Mouse (Mus musculus) left cerebral cortex, postnatal 25 days (tissue): ENCODE measurements around the gene Nrp2. TPM values are rescaled to one million over a fixed set of nuclear protein-coding genes. Genes with fewer than 3 reads are reported as not detected.

Source experiments
- DNase-seq, 2 experiments: peaks; one replicate each; pipeline ENCODE4 v3.0.0; 2022; ENCODE audit warnings: low spot score in 2 of 2, mixed read lengths in 1 of 2
- intact Hi-C: fragments of 180-260 bp; cut with DNase I; formaldehyde crosslinking; loops from one replicate; pipeline ENCODE4 v1.15.1; 2025
- total RNA-seq, 2 experiments: library from RNA; stranded (reverse); gene quantifications; 2 replicates each; pipeline ENCODE4 v1.2.3; 2021

Gene Nrp2
- total RNA-seq, 2 experiments from 2014 or later, result 26.1 to 36.8 TPM

DNA sequence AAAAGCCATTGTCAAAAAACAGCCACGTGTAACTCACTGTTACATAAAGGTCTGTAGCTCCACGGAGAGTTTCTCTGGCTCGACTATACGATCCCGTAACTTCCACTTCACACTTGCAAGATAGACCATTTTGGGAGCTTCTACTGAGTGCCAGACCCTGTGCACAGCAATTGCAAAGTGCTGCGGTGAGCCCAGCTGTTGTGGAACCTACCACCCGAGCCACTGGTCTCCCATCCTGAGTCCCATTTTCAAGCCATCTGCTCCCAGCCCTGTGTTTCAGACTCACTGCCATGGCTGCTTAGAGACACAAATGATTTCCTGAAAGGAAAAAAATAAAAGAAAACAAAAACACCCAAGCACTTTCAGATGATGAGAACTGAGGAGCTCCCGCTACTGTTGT is 42.8 kb downstream of the Nrp2 start:
- intact Hi-C loops, result no loop called here
- peak in 1 of 2 experiments; percentile 36 for DNase-seq

DNA sequence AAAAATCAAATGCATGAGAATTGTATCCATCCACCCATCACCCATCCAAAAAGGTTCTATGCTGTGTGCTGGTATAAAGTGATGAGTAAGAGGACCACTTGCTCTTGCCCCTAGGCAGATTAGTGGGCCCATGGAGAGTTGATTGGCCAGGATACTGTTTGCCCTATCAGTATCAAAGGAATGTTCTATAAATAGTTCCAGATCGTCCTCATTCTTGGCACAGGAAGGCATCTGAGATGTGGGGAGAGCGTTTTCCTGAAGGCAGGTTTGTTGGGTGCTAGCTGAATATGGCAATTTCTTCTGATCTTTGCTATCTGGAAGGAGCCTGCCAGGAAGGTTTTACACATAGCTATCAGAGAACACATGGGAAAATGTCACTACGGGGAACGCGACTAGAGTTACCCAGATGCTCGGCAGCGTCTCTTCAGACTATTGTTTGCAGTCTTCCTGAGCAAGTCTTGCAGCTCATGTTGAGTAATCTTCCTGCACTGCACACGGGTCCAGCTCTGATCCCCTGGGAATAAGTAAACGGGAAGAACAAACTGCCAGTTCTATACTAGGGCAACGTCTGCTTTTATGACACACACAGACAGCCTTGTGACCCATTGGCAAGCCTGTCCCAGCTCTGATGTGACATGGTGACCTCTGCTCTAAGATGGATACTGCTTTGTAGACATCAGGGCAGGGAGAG is 44.5 kb downstream of the Nrp2 start:
- intact Hi-C loops, result no loop called here
- no peak for DNase-seq

DNA sequence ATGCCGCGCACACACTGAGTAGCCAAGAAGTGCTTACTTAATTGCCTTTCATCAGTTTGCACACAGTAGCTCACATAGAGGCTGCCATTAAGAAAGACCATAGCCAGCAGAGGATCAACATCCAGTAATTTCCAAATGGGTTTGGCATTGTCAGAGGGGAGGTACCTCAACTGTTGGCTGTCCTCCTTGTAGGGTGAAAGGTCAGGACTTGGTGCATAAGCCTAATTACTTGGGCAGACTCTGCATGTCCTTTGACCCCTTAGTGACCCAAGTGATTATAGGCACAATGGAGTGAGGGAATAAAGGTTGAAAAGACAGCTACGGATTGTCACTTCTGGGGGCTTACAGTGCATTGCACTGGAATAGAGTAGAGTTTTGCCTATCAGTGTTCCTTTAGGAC is 45.3 kb downstream of the Nrp2 start:
- DNase-seq, result no peak
- intact Hi-C loops, result no loop called here

DNA sequence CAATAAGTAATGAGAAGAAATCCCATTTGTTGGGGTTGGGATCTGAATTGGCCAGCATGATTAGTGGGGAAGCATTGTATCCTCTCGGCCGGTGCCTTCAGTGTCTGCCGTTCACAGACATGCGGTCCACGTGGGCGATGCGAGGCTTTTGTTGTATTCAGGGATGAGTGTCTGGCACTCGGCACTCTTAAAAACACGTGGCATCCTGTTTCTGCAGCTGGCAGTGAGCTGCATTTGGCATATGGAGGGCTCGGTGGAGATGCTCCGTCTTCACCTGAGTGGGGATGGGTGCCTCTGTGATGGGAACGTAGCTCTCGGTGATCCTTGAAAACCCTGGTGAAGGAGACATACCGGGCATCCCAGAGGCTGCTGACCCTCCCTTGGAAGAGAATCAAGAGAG is 46.6 kb downstream of the Nrp2 start:
- DNase-seq, result peak; percentile 74 to 83
- intact Hi-C loops, result no loop called here

DNA sequence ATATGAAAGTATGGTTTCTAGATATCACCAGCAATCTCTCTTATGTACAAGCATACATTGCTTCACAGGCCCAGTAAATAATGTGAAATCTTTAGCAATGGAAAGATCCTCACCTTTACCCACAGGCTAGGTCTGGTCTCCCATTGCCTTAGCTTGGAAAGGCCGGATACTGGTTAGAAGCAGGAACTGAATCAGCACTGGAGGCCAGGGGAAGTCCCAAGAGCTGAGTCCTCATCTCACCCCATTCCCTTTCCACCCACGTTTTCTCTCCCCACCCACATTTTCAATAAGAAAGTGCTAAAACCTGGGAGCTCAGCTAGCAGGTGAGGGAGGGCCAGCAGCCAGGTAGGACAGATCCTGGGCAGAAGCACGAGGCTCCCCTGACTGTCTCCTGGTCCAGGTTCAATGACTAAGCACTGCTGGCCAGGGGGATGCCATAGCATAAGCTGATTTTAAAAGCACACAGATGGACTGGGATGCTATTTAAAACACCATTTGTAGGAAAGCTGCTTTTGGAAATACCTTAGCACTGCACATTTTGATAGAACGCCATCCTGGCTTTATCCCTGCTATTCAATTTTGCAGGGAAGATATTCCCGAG is 47.4 kb downstream of the Nrp2 start:
- peak in 1 of 2 experiments; percentile 62 for DNase-seq
- intact Hi-C loops, result no loop called here

DNA sequence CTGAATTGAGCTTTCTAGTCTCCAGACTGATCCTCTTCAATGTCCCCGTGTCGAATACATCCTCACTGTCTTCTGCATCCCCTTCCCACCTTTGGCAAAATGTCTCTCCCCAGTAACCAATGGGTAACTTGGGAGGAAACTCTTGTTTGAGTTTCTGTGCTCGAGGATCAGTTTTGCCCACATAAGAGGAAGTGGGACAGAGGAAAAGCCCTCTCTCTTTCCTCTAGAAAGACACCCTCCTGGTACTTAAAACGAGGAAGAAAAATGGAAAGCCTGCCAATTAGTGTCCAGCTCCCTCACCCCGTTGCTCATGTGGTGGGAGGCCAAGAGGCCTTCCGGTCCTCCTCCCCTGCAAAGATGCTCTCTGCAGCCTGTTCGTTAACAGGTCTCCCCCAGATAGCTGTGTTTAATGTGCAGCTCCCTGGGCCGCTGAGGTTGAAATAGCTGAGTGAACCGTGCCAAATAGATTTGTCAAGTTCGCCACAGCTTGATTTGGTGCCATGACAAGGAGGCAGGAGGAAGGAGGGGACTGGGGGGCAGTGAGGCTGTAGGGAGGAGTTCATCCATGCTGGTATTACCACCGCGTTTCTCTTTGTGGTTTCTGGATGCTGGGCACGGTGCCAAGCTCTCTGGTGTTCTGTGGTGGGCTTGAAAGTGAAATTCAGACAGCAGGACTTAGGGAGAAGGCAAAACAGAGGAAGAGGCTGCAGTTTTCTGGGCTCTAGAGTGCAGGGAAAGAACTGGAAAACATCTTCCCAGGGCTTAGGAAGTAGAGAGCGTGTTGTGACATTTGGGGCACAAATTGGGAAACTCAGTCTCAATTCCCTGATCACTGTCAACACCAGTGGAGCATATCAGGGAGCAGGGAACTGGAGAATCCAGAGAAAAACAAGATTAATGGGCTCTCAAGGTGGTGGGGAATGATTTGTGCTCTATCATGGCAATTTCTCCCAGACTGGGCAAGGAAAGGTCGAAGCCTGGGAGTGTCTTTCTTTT is 48.2 kb downstream of the Nrp2 start:
- peak in 1 of 2 experiments; percentile 21 for DNase-seq
- intact Hi-C loops, result no loop called here

DNA sequence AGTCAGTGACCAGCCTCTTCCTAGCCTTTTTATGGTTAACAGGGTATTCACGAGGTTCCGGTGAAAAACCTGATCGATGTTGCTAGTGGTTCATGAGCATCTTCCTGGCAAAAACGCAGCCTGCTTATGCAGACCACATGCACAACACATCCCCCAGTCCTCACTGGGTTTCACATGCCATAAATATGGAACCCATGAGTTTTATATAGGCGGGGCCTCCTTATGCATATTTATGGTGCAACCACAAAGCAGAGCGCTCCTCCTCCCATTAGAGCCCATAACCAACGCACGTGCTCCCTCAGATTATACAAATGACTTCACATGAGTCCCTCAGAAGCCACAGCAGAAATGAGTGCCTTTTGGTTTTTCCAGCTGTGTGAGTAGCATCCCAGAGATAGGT is 49.0 kb downstream of the Nrp2 start:
- intact Hi-C loops, result no loop called here
- no peak for DNase-seq

DNA sequence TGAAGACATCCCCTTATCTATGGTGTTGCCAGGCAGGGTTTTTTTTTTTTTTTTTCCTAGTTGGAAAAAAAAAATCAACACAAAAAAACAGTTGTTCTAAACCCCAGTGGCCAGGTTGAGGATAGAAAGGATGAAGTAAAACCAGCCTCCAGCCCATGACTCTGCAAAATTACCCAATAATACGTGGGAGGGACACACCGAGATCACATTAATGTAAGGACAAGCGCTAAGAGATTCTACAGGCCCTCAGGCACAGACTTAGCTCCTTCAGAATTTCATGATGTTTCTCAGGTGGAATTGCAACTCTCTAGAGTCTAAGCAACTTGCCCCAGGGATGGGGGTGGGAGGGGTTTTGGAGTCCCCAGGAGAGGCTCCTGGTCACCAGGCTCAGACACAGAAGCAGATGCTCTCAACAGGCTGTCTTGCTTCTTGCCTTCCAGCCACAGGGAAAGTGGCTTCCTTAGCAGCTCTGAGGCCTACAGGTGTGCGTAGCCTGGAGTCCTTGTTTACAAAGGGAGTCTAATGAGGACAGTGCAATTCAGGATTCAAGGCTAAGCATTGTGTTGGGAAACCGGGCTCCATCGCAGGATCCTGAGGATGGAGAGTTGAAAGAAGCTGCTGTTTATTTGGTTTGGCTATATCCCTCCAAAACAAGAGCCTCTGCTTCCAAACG is 49.7 kb downstream of the Nrp2 start:
- intact Hi-C loops, result no loop called here
- no peak for DNase-seq

DNA sequence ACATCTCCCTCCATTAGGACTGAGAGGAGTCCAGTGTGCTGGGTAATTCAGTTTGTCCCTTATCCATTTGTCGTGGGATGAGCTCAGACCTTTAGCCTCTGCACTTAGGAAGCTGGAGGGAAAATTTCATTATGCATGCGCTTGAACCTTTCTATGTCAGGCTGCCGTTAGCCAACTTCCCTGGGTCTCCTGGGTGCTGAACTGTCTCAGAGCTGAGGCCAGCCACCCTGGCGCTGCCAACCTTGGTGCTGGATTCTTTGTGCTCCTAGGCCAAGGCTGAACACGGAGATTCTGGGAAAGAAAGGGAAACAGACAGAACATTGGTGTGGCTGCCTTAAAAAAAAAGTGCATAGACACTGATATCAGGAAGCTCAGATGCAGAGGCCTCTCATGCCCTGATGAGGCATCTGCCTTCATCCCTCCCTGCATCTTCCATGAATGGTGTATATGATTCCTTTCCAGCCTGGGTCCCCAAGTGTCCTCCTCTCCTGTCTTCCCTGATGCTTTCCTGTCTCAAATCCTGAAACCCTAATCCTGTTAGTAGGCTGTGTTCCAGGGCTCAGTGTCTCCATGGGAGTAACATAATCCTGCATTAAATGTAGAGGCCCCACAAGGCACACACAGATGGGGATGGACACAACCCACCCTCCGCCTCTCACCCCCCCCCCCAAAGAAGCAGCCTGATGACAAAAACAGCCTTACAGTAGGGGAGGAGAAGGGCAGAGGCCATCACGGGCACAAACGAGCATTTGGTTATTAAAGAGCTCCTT is 51.2 kb downstream of the Nrp2 start:
- intact Hi-C loops, result no loop called here
- no peak for DNase-seq

DNA sequence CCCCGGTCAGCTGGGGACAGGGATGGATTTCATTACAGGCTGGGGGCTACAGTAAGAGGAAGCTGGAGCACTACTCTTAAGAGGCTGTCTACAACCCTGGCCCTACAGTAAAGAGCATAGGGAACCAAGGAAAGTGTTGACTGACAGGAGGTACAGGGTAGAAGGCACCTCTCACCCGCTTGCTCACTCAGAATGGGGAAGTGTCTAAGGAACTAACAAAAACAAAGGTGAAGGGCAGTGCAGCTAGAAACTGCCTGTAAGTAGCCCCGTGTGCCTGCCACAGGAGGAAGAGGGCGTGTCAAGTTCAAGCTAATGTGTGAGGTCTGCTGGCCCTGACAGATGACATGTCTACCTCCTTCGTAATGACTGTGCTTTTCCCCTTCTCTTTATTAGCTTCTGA is 57.0 kb downstream of the Nrp2 start:
- intact Hi-C loops, result no loop called here
- no peak for DNase-seq

DNA sequence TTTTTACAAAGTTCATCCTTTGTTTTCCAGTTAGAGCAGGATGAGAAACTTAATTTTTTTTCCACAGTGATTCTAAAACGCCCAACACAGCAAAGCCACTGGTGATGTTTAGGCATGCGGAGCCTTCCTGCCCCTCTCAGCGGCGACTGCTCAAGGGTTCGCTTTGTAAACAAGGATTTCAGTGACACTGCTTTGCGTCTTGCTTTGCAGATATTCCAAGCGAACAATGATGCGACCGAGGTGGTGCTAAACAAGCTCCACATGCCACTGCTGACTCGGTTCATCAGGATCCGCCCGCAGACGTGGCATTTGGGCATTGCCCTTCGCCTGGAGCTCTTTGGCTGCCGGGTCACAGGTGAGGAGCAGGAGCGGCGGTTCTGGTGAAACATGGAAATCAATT is 57.5 kb downstream of the Nrp2 start:
- DNase-seq, result no peak

DNA sequence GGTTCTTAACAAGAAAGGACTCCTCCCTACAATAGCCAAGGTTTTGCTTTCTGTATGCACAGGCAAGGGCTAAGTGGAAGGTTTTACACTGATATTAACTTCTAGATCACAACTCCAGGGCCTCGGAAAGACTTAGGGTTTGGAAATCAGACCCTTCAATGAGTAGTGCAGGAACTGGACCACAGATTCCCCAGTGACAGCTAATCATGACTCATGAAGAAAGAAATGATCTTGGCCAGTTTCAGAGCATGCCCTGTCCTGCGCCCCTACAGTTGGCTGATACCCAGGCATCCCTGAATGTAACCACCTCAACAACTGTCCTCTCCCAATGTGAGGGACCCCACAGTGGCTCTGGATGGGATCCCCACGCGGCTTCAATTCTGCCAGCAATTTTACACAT is 60.7 kb downstream of the Nrp2 start:
- no peak for DNase-seq
- intact Hi-C loops, result no loop called here

More for the DNA sequence above, 57.5 kb downstream of the Nrp2 start:
- intact Hi-C loops, result no loop called here

DNA sequence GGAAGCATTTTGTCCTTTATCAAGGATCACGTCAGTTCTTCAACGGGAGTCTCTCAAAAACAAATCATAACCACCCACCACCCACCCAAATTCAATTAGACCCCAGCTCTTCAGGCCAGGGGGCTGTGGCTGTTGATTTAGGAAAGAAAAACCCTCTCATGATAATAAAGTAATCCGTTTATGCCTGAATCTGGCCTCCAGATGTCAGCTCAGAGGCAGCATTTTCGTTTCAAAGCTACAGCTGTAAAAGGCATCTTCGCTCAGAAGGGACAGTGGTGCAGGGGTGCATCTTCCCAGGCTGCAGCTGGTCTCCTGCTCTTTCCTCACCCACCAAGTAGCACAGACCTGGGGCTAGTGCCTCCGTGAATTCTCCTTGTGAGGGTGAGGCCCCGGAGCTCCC is 62.1 kb downstream of the Nrp2 start:
- intact Hi-C loops, result no loop called here
- no peak for DNase-seq

DNA sequence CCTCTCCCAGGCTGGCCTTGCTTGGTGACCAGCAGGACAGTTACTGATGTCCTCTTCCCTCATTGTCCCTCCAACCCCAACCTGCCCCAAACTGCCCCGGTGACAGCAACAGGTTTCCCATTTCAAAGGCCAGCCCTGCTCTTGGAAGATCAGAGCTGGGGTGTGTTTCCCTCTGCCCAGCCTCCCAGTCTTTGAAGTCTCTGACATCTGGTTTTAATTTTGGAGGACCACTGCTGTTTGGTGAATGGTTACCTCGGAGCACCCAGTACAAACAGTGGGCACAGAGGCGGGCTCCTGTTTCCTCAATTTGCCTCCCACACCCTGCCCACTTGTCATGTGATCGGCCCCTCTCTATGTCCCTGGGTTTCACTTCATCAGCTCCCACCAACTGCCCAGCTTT is 63.7 kb downstream of the Nrp2 start:
- no peak for DNase-seq
- intact Hi-C loops, result no loop called here

DNA sequence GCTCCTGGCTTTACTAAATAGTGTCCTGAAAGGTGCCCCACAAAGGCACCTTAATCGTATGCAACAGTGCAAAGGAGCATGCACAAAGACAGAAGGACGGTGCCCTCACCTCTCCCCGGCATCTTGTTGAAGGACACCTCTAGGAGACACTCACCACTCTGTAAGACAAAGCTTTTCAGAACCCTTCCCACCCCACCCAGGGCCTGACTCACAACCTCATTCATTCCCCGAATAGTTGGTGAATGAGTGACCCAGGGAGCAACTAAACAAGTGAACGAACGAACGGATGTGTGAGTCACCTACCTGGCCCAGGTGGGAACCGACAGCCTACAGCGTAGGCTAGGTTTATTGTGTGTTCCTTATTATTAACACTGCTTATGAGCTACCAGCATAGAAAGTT is 64.5 kb downstream of the Nrp2 start:
- no peak for DNase-seq
- intact Hi-C loops, result no loop called here

DNA sequence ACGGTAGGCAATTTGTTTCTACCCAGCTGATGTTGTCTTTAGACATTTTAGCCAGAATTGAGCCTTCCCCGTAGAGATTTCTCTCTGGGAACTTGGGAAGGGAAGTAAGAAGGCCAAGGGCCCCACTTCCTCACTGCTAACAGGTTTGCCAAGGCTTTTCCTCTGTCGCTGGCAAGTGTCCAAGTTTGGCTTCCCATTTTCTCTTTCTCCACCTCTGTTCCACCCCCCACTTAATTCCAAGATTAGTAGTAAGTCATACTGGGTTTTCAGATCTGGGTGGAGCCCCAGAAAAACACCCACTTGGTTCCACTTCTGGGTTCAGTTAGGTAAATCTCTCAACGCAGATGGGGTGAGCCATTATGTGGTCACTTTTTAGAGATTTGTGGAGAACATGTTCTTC is 67.5 kb downstream of the Nrp2 start:
- intact Hi-C loops, result loop anchor here (10.0 kb wide), 1 partner anchor 846 kb away; no protein-coding TSS in a partner anchor
- DNase-seq, result no peak

DNA sequence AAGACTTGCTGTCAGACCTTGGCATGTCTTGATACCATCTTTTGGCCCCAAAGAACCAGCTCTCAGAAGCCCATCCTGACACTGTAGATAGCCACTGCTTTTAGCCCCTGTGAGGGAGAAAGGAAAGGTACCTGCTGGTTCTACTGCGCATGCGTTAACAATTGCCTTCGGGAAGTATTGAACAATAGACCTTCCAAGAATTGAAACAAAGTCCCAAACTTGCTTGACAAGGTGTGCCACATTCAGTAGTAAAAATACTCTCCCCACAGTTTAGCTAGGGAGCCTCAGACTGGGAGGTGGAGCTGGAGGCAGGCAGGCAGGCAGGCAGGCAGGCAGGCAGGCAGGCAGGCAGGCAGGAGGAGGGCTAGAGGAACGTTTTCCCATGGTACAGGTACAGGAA is 69.3 kb downstream of the Nrp2 start:
- intact Hi-C loops, result loop anchor here (10.0 kb wide), 1 partner anchor 848 kb away; no protein-coding TSS in a partner anchor
- no peak for DNase-seq

DNA sequence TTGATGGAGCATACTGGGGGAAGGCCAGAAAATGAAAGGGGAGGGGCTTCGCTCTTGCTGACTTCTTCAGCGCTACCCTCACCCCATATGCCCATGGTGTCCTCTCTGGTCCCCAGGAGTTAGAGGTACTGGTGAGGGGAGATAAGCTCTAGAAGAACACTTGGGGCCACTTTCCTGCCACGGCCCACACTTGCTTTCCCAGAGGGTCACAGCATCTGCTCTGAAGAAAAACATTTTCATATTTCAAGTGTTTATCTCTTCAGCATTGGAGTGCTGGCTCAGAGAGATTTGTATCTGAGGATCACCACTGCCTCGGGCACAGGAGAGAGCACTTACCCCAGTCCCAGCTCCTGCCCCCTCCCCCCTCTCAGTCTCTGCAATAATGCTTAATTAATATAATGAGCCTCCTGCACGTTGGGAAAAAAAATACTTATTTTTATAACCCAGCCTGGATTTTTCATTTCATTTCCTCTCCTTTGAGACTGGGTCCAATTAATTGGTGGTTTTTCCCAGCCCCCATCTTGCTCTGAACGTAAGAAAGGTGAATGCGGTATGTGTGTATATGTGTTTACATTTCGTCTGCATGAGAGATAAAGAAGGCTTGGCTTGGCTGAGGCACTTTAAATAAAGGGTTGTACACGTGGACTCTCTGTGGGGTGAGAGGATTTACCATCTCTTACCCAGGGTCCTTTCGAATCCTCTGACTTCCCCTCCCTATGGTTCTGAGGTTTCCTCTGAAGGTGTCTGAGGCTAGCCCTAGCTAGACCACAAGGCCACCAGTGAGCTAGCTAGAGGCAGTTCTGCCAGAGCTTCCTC is 70.2 kb downstream of the Nrp2 start:
- no peak for DNase-seq
- intact Hi-C loops, result loop anchor here (10.0 kb wide), 1 partner anchor 849 kb away; no protein-coding TSS in a partner anchor
